In genomic region chr1:126911277-126912060, GRCm38 (mm10) we compare ENCODE assay signal across 19 mouse cellular contexts.
DNase-seq lines count a peak whose midpoint lies in the region; ATAC-seq lines count a peak whose summit lies in the region.
"Had no signal": no experiment of that assay in that cellular context is flagged by ENCODE, and none has a peak within 500 bp of the region (broad histone marks: within the 10 kb centered on the region; RNA-seq: fewer than 3 reads in every experiment).

No protein-coding gene starts in this region.

- no peaks in the 10 kb centered on the region for H3K36me3 ChIP-seq in limb, embryonic 13.5 days
- H3K36me3 ChIP-seq in limb, embryonic 10.5 days: no peaks in the 10 kb centered on the region
- H3K36me3 ChIP-seq in lung, embryonic 15.5 days: no peaks in the 10 kb centered on the region
- H3K36me3 ChIP-seq: limb, embryonic 12.5 days; liver, embryonic 12.5 days had no signal

- peak; percentile 14 for DNase-seq in adrenal gland, postnatal 14 days
- DNase-seq in adrenal gland, adult 18-20 months (ENCODE audit: low spot score in 2 of 2): no peak
- DNase-seq in limb, embryonic 10.5 days (ENCODE audit: low spot score): no peak
- peak; percentile 31 for DNase-seq in lung, postnatal 36 days
- DNase-seq: cerebellum, adult 8-10 months; cerebellum, postnatal 36 days; gastrocnemius, postnatal 10 days; kidney, postnatal 36 days; layer of hippocampus, postnatal 36 days had no signal

- peaks cover 9% of the 10 kb centered on the region for H3K4me1 ChIP-seq in limb, embryonic 13.5 days
- H3K4me1 ChIP-seq in limb, embryonic 10.5 days: no peaks in the 10 kb centered on the region
- peaks cover 20% of the 10 kb centered on the region for H3K4me1 ChIP-seq in lung, embryonic 15.5 days
- H3K4me1 ChIP-seq: liver, embryonic 12.5 days had no signal

- no peaks in the 10 kb centered on the region for H3K27me3 ChIP-seq in limb, embryonic 13.5 days
- H3K27me3 ChIP-seq in limb, embryonic 10.5 days (ENCODE audit: low read depth, poor library complexity, severe bottlenecking): no peaks in the 10 kb centered on the region
- no peaks in the 10 kb centered on the region for H3K27me3 ChIP-seq in lung, embryonic 15.5 days
- H3K27me3 ChIP-seq: forebrain, embryonic 13.5 days; limb, embryonic 12.5 days; liver, embryonic 12.5 days had no signal

- WGBS in limb, embryonic 13.5 days: 41% methylated on average over 12 of the region's 12 CpGs
- WGBS in limb, embryonic 10.5 days: 68% methylated on average over 12 of the region's 12 CpGs
- WGBS in lung, embryonic 15.5 days: 22% methylated on average over 12 of the region's 12 CpGs

- no peak overlapping the region for H3K4me2 ChIP-seq in limb, embryonic 13.5 days (replicated peaks)
- H3K4me2 ChIP-seq in lung, embryonic 15.5 days: peak overlapping the region; percentile 3; the same call in 1 of the 2 replicates
- H3K4me2 ChIP-seq: forebrain, embryonic 13.5 days; heart, embryonic 11.5 days; limb, embryonic 12.5 days; liver, embryonic 12.5 days had no signal

- H3K9me3 ChIP-seq in limb, embryonic 13.5 days: no peaks in the 10 kb centered on the region
- no peaks in the 10 kb centered on the region for H3K9me3 ChIP-seq in limb, embryonic 10.5 days (replicated peaks)
- H3K9me3 ChIP-seq in lung, embryonic 15.5 days: no peaks in the 10 kb centered on the region
- H3K9me3 ChIP-seq: forebrain, embryonic 13.5 days; limb, embryonic 12.5 days; liver, embryonic 12.5 days had no signal

- H3K27ac ChIP-seq in limb, embryonic 13.5 days: peak overlapping the region; percentile 15; the same call in 1 of the 2 replicates
- H3K27ac ChIP-seq in limb, embryonic 10.5 days: no peak overlapping the region
- H3K27ac ChIP-seq in lung, embryonic 15.5 days: peak overlapping the region; percentile 51
- H3K27ac ChIP-seq: forebrain, embryonic 13.5 days; hindbrain, postnatal 0 days; limb, embryonic 12.5 days; liver, embryonic 12.5 days had no signal

- H3K9ac ChIP-seq in limb, embryonic 13.5 days: no peak overlapping the region
- H3K9ac ChIP-seq in lung, embryonic 15.5 days: no peak overlapping the region
- H3K9ac ChIP-seq: forebrain, embryonic 13.5 days; limb, embryonic 12.5 days; liver, embryonic 12.5 days had no signal

- no peak overlapping the region for H3K4me3 ChIP-seq in limb, embryonic 13.5 days
- no peak overlapping the region for H3K4me3 ChIP-seq in limb, embryonic 10.5 days
- H3K4me3 ChIP-seq in lung, embryonic 15.5 days: no peak overlapping the region
- H3K4me3 ChIP-seq: forebrain, embryonic 13.5 days; limb, embryonic 12.5 days; liver, embryonic 12.5 days had no signal

- ATAC-seq in limb, embryonic 13.5 days (ENCODE audit: low FRiP score, low read depth): no peak; the same call in 1 of the 2 replicates
- peak; percentile 90 for ATAC-seq in lung, embryonic 15.5 days (ENCODE audit: borderline replicate concordance, extremely low read depth, low FRiP score, low TSS enrichment)
- no peak for ATAC-seq in megakaryocyte-erythroid progenitor cell, adult 5-6 weeks (replicated peaks; ENCODE audit: low FRiP score, low TSS enrichment, poor library complexity, severe bottlenecking)
- ATAC-seq: CD4-positive, CD25-positive, alpha-beta regulatory T cell, adult 4 months; forebrain, embryonic 13.5 days; hindbrain, postnatal 0 days; intestine, embryonic 16.5 days; liver, embryonic 12.5 days had no signal

Comparison
In these comparisons a context has a peak if more than half of its experiments do, and no peak if none do; other contexts are left out.
1. DNase-seq: peak in adrenal gland, postnatal 14 days (single experiment) and lung, postnatal 36 days (single experiment); none in adrenal gland, adult 18-20 months (0 of 2) and limb, embryonic 10.5 days (single experiment).